Mouse (Mus musculus): ENCODE measurements around the gene Flrt1. TPM values are rescaled to one million over a fixed set of nuclear protein-coding genes. Genes with fewer than 3 reads are reported as not detected.
A peak's percentile ranks its signal among the peaks of the same experiment; 100 is the strongest.

Gene Flrt1
- polyA plus RNA-seq, 1 experiment from 2014 or later = 7.1 TPM

DNA sequence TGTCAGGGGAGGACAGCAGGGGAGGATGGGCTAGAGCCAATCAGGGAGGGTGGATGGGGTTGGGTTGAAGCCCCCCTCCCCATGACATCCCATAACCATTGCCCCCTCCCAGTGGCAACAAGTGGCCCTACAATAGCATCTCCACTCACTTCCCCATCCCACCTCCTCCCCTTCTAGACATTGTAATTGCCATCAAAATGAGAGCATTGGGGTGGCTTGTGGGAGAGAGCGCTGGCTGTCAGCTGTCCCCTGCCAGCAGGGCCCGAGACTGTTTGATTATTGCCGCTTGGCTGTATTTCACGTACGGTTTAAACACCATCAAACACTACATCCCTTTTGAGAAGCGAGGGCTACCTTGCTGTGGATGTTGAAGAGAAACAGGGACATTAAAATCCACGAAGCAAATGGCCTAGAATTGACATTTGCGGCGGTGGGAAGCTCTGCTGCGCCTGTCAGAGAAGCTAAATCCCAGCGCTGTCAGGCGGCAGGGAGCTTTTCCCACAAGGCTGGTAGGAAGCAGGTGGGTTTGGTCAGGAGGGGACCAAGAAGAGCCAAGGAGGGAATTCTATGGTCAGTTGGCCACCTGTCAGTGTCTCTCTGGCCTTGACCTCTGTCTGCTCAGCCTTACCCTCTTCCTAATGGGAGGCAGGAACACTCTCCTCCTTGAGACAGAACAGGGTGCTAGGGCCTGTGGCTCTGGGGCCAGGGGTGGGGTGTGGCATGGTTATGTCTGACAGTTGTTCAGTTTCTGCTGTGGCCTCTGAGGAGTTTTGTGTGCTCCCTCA, 31.3 kb downstream of the Flrt1 start:
- H3K9ac ChIP-seq = no peak overlapping the region; the same call in 1 of the 2 replicates
- H3K4me1 ChIP-seq (replicated peaks) = peaks cover 64% of the 10 kb centered on the region
- 38% methylated on average over 12 of the region's 12 CpGs for WGBS
- ATAC-seq (ENCODE audit: low FRiP score) = no peak
- no peaks in the 10 kb centered on the region for H3K9me3 ChIP-seq
- peaks cover 65% of the 10 kb centered on the region for H3K27me3 ChIP-seq
- no peaks in the 10 kb centered on the region for H3K36me3 ChIP-seq
- H3K27ac ChIP-seq = peak overlapping the region; percentile 58
- H3K4me2 ChIP-seq = no peak overlapping the region
- H3K4me3 ChIP-seq = no peak overlapping the region

DNA sequence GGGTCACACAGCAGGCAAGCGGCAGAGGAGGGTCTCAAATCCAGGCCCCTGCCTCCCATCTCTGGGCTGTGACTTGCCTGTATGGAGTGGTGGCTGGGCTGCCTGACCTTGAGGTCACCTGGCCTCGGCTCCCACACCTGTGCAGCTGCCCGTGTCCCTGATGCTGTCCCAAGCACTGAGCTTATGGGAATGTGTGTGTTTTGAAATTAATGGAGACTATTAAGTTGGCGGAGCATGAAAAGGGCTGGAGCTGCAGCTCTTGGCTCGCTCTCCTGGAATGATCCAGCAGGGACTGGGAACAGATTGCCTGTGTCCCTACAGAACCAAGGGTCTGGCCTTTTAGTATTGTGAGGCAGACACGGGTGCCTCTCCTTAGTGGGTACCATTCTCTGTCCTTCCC, 33.3 kb downstream of the Flrt1 start:
- H3K4me3 ChIP-seq = no peak overlapping the region
- peaks cover 71% of the 10 kb centered on the region for H3K4me1 ChIP-seq (replicated peaks)
- 62% methylated on average over 6 of the region's 6 CpGs for WGBS
- H3K27me3 ChIP-seq = peaks cover 53% of the 10 kb centered on the region
- H3K36me3 ChIP-seq = no peaks in the 10 kb centered on the region
- H3K4me2 ChIP-seq = no peak overlapping the region
- no peak overlapping the region for H3K27ac ChIP-seq
- no peak for ATAC-seq (ENCODE audit: low FRiP score)
- H3K9ac ChIP-seq = no peak overlapping the region
- H3K9me3 ChIP-seq = no peaks in the 10 kb centered on the region

DNA sequence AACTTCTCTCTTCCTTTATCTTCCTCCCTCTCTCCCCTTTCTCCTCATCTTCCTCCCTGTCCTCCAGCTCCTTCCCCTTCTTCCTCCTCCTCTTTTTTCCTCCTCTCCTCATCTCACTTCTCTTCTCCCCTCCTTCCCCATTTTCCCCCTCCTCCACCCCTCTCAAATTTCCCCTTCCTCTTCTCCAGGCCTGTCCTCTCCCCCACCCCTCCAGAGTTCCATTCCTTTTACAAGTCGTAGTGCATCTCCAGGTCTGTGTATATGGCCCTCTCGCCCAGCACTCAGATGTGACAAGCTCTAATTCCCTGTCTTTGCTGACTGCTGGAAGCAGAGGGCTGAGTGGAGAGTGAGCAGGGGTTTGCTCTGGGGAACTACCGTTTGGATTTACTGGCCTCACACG, 34.8 kb downstream of the Flrt1 start:
- H3K9ac ChIP-seq = 0 out of 2 replicates have a peak overlapping the region, but pooled peaks have one; percentile 65
- H3K9me3 ChIP-seq = no peaks in the 10 kb centered on the region
- peaks cover 85% of the 10 kb centered on the region for H3K4me1 ChIP-seq (replicated peaks)
- H3K36me3 ChIP-seq = no peaks in the 10 kb centered on the region
- H3K27me3 ChIP-seq = peaks cover 51% of the 10 kb centered on the region
- WGBS = 20% methylated on average over 4 of the region's 4 CpGs
- H3K27ac ChIP-seq = peak overlapping the region; percentile 12; the same call in 1 of the 2 replicates
- no peak overlapping the region for H3K4me3 ChIP-seq
- no peak overlapping the region for H3K4me2 ChIP-seq
- ATAC-seq (ENCODE audit: low FRiP score) = no peak

DNA sequence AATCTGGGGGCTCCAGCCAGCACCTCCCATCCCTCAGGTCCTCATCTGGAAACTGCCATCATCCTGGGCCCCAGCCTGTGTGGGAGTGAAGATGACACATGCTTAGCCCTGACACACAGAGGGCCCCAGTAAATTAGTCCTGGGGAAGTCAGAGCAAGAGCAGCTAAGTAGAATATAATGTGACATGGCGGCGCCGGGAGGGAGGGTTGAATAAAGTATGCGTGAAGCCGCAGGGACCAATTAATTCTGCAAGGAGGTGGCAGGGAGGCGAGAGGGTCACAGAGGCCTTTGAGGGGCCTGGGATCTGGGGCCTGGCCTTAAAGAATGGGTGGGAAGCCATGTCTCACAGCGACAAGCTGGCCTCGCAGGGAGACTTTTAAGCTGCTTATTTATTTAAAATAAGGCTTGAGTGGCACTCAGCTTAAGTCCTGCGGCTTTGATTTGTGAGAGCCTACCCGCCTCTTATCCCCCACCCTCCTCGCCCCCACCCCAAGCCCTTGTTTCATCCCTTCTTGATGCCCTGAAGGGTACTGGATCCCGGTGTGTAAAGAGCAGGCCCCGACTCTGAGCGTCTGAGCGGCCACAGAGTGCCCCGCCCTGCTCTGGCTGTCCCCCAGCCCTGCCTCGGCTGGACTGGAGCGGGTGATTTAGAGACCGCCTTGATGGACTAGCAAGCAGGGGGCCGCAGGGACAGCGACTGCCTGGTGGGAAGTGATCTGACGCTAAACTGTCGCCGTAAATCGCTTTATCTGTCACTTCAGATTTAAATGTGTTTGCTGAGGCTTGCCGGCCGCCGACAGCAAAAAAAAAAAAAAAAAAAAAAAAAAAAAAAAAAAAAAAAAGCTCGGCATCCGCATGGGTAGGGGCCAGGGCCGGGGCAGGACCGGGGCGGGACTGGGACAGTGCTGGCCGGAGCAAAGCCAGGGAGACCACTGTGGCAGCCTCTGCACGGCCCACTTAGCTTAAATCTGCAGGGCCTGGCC, 35.5 kb downstream of the Flrt1 start:
- Histone ChIP-seq H3K4me2 (peak overlapping the region; percentile 41), H3K9ac (peak overlapping the region; percentile 65), H3K36me3 (no peaks in the 10 kb centered on the region), H3K27ac (peak overlapping the region; percentile 67), H3K27me3 (peaks cover 46% of the 10 kb centered on the region), H3K9me3 (no peaks in the 10 kb centered on the region), H3K4me3 (no peak overlapping the region), H3K4me1 (replicated peaks) (peaks cover 92% of the 10 kb centered on the region)
- WGBS = 4% methylated on average over 33 of the region's 35 CpGs
- no peak for ATAC-seq (ENCODE audit: low FRiP score)

DNA sequence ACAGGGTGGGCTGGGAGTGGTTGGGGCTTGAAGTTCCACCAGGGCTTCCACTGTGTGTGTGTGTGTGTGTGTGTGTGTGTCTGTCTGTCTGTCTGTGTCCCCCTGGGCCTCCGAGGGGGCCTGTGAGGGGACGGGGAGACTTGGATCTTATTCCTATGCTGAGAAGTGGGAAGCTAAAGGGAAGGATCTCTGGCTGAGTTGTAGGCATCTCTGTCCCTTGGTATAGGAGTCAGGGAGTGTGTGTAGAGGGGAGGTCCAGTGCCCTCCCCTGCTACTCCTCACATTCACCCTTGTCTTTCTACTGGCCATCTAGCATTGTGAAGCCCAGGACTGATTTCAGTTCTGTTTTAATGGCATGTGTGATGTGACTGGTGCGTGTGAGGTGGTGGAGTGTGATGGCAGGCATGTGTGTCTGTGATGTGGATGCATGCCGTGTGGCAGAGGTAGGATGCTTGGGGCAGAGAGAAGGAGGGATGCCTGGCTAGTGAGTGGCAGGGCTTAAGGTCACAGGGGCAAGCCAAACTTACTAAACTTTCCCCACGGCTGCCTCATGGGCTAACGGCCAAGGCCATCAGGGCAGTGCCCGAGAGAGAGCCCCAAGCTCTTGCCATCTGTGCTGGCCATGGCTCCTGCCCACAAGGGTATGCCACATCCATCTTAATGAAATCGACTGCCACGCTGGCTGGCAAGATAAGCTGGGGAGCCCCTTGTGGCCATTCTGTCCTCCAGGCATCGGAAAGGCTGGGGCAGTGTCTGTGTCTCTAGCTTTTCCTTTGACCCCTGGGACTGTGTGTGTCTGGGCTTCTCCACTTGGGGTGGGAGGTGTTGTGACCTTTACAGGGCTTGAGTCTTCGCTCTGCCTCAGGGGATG, 36.6 kb downstream of the Flrt1 start:
- Histone ChIP-seq H3K27ac (peak overlapping the region; percentile 67), H3K27me3 (peaks cover 37% of the 10 kb centered on the region), H3K4me3 (no peak overlapping the region), H3K4me2 (peak overlapping the region; percentile 30), H3K36me3 (no peaks in the 10 kb centered on the region), H3K9me3 (no peaks in the 10 kb centered on the region), H3K9ac (peak overlapping the region; percentile 65; the same call in 1 of the 2 replicates), H3K4me1 (replicated peaks) (peaks cover 88% of the 10 kb centered on the region)
- WGBS = 29% methylated on average over 11 of the region's 11 CpGs
- 0 out of 2 replicates have a peak, but pooled peaks have one; percentile 7 for ATAC-seq (ENCODE audit: low FRiP score)

DNA sequence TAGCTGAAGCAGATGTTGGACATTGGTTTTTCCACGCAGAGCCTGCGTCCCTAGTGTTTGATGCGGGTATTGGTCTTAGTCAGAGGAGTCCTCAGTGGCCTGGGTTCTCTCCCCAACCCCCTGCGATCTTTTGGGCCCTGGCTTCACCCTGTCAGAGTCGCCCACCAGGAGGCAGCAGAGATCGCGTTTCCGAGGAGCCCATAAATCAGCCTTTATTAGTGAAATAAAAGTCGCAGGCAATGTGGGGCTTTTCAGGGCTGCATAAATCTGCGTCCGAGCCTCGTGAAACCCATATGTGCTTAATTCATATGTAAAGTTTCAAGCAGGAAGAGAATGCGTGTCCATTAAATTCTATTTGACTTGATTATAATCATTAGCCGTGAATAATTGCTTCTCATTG, 37.4 kb downstream of the Flrt1 start:
- Histone ChIP-seq H3K36me3 (no peaks in the 10 kb centered on the region), H3K27ac (peak overlapping the region; percentile 67; the same call in 1 of the 2 replicates), H3K4me2 (peak overlapping the region; percentile 30), H3K9me3 (no peaks in the 10 kb centered on the region), H3K4me1 (replicated peaks) (peaks cover 81% of the 10 kb centered on the region), H3K27me3 (peaks cover 32% of the 10 kb centered on the region), H3K4me3 (no peak overlapping the region), H3K9ac (0 out of 2 replicates have a peak overlapping the region, but pooled peaks have one; percentile 35)
- ATAC-seq (ENCODE audit: low FRiP score) = 0 out of 2 replicates have a peak, but pooled peaks have one; percentile 8
- 3% methylated on average over 14 of the region's 14 CpGs for WGBS

DNA sequence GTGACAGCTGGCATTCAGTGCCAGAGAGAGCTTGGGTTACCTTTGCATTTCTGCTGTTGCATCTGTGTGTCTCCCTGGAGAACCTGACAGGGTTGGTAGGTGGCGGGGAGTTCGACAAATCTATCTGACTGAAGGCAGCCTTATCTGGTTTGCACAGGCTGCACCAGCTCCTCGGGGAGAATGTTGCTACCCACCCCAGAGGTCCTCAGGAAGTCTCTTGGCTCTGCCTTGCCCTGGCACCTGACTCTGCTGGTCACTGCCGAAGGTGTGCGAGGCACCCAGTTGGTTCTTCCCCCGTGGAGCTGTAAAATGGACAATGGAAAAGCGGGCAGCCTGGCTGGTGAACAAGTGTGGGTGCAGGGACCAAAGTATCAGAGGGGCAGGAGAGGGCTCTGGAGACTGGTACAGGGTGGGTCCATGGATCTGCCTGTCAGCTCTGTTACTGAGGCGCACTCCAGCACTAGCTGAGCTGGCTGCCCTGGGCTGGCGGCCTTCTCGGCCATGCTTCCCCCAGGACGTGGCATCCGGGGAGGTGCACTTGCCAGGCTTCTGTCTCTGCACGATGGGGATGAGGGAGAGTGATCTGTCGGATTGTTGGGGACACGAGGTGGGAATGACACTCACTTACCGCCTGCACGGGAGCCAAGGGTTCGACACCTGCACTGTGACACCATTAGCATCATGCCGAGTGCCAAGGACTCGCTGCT, 38.0 kb downstream of the Flrt1 start:
- WGBS = 55% methylated on average over 20 of the region's 20 CpGs
- Histone ChIP-seq H3K4me2 (0 out of 2 replicates have a peak overlapping the region, but pooled peaks have one; percentile 30), H3K9ac (0 out of 2 replicates have a peak overlapping the region, but pooled peaks have one; percentile 35)

DNA sequence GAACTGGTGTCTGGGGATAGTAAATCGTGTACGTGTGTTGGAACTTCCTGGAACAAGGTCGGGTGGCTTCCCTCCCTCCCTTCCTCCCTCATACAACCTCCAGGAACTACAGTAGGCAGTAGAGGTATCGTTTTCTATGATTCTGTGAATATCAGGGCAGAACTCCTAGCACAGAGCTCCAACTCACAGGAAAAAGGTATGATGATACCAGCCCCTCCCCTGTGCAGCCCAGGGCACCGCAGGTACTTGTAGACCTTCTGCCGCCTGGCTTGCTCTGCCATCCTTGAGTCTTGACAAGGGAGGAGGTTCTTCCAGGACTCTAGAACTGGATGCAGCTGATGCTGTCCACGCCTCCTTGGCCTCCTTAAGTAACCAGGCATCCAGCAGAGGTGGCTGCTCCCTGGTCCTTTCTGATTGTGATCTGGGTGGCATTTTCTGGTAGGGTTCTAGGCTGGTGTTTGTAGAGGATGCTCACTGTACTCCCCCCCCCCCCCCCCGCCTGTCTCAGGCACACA, 38.6 kb downstream of the Flrt1 start:
- Histone ChIP-seq H3K4me2 (0 out of 2 replicates have a peak overlapping the region, but pooled peaks have one; percentile 23), H3K9me3 (no peaks in the 10 kb centered on the region), H3K27ac (peak overlapping the region; percentile 26; the same call in 1 of the 2 replicates), H3K9ac (no peak overlapping the region), H3K36me3 (no peaks in the 10 kb centered on the region), H3K4me3 (no peak overlapping the region), H3K4me1 (replicated peaks) (peaks cover 68% of the 10 kb centered on the region), H3K27me3 (peaks cover 22% of the 10 kb centered on the region)
- WGBS = 38% methylated on average over 8 of the region's 8 CpGs
- ATAC-seq (ENCODE audit: low FRiP score) = no peak

More for the DNA sequence above, 38.0 kb downstream of the Flrt1 start:
- Histone ChIP-seq H3K27me3 (peaks cover 26% of the 10 kb centered on the region), H3K9me3 (no peaks in the 10 kb centered on the region), H3K4me1 (replicated peaks) (peaks cover 74% of the 10 kb centered on the region), H3K36me3 (no peaks in the 10 kb centered on the region), H3K27ac (no peak overlapping the region), H3K4me3 (no peak overlapping the region)
- no peak for ATAC-seq (ENCODE audit: low FRiP score)

DNA sequence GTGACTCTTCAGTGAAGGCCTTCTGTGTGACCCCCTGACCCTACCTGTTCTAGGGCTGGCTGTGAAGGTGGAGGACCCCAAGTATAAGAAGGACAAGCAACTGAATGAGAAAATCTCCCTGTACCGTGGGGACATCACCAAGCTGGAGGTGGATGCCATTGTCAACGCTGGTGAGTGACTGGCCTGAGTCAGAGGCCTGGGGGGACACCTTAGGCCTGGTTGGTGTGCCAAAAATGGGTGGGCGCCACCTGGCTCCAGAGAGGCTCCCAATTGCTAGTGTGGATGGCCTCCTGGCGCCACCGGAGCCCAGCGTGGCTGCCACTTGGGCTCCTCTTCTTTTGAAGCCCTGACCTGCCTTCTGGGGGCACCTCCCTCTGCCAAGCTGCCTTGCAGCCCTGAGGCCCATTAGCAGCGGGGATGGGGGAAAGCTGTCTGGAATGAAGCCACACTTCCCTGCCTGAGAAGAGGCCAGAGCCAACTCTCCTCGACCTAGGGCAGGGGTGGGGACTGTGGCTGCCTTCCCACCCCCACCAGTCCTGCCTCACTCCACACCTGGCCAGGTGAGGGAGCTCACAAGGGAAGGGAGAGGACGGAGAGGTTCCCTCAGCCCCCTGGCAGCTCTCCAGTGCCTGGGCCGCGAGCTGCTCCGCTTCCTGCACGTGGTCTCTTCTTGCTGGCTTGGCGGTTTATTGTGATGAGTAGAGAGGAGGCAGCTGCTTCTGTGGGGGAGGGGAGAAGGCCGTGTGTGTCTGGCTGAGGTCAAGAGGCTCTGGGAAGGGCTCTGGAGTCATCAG, 39.3 kb downstream of the Flrt1 start:
- Histone ChIP-seq H3K9ac (peak overlapping the region; percentile 47), H3K36me3 (no peaks in the 10 kb centered on the region), H3K27ac (peak overlapping the region; percentile 26; the same call in 1 of the 2 replicates), H3K27me3 (peaks cover 18% of the 10 kb centered on the region; the same call in 1 of the 2 replicates), H3K4me1 (replicated peaks) (peaks cover 65% of the 10 kb centered on the region), H3K4me2 (0 out of 2 replicates have a peak overlapping the region, but pooled peaks have one; percentile 23), H3K9me3 (no peaks in the 10 kb centered on the region), H3K4me3 (no peak overlapping the region)
- WGBS = 29% methylated on average over 15 of the region's 15 CpGs
- no peak for ATAC-seq (ENCODE audit: low FRiP score)

DNA sequence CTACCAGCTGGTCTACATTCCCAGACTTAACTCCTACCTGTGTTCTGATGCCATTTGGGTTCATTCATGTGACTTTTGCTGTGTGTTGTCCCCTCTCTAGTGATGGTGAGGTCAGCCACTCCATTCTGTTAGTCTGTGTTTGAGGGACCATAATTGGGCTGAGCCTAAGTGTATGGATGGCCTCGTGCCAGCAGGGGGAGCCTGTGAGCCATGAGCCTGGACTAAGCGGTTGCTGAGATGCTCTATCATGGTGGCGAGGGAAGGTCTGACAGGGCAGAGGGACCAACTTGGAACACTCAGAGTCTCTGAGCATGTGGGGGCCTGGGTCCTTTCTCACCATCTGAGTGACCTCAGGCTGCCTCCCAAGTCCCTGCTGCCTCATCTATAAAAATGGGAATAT, 41.0 kb downstream of the Flrt1 start:
- Histone ChIP-seq H3K4me2 (no peak overlapping the region), H3K27me3 (peaks cover 27% of the 10 kb centered on the region), H3K27ac (no peak overlapping the region; the same call in 1 of the 2 replicates), H3K4me3 (no peak overlapping the region), H3K9ac (no peak overlapping the region), H3K4me1 (replicated peaks) (peaks cover 49% of the 10 kb centered on the region), H3K36me3 (no peaks in the 10 kb centered on the region), H3K9me3 (no peaks in the 10 kb centered on the region)
- 1% methylated on average over 3 of the region's 3 CpGs for WGBS
- peak; percentile 43 for ATAC-seq (ENCODE audit: low FRiP score)

All from hindbrain, embryonic 13.5 days (tissue).